Mouse (Mus musculus): Measurements from ENCODE around the gene Eif2b2. TPM values are rescaled to one million over a fixed set of nuclear protein-coding genes. Genes with fewer than 3 reads are reported as not detected.
A peak's percentile ranks its signal among the peaks of the same experiment; 100 is the strongest.

The Eif2b2 gene
- total and polyA plus RNA-seq, 3 experiments = 150 to 193 TPM; not detected in 1

GRCm38 (mm10) chr12:85271132-85271842 lies 52.0 kb downstream of the Eif2b2 start:
- Histone ChIP-seq H3K79me2 (ENCODE audit: control insufficient read depth, insufficient read depth, low read length, poor library complexity) (no peaks in the 10 kb centered on the region; the same call in 1 of the 2 replicates), H3K27ac (ENCODE audit: control insufficient read depth, low read depth, low read length) (no peak overlapping the region), H3K9ac (ENCODE audit: control insufficient read depth, low read depth, low read length, poor library complexity, severe bottlenecking) (no peak overlapping the region), H3K4me3 (ENCODE audit: control insufficient read depth in 1 of 2, insufficient read depth in 1 of 2, low read depth in 2 of 2, low read length in 2 of 2) (no peak overlapping the region), H3K9me3 (replicated peaks; ENCODE audit: insufficient read depth, low read length) (no peaks in the 10 kb centered on the region), H3K27me3 (ENCODE audit: control insufficient read depth in 1 of 2, insufficient read depth in 2 of 2, low read length in 2 of 2) (no peaks in the 10 kb centered on the region), H3K4me1 (ENCODE audit: control insufficient read depth in 1 of 2, insufficient read depth in 2 of 2, low read length in 2 of 2) (no peaks in the 10 kb centered on the region), H3K36me3 (ENCODE audit: control insufficient read depth in 1 of 2, insufficient read depth in 2 of 2, low read length in 2 of 2) (no peaks in the 10 kb centered on the region)
- no peak for DNase-seq (ENCODE audit: low read depth, low spot score)
- TF ChIP-seq CTCF (IDR thresholded peaks at IDR 0.05 in 2 of 3, conservative IDR thresholded peaks at IDR 0.05 in 1 of 3; ENCODE audit: control insufficient read depth in 1 of 3, insufficient read depth in 1 of 3, low read depth in 2 of 3, low read length in 3 of 3, poor library complexity in 1 of 3, severe bottlenecking in 1 of 3) (peak in 2 of 3 experiments; percentile 8 to 9; a peak in 1 of 6 replicates), KAT2A (conservative IDR thresholded peaks at IDR 0.05; ENCODE audit: low read depth, low read length) (no peak), GATA1 (IDR thresholded peaks at IDR 0.05; ENCODE audit: low read depth, low read length) (no peak)

GRCm38 (mm10) chr12:85271843-85272206 lies 52.5 kb downstream of the Eif2b2 start:
- no peak overlapping the region for H3K27ac ChIP-seq (ENCODE audit: control insufficient read depth, low read depth, low read length)
- DNase-seq (ENCODE audit: low read depth, low spot score) = no peak
- H3K79me2 ChIP-seq (ENCODE audit: control insufficient read depth, insufficient read depth, low read length, poor library complexity) = no peaks in the 10 kb centered on the region; the same call in 1 of the 2 replicates
- H3K9ac ChIP-seq (ENCODE audit: control insufficient read depth, low read depth, low read length, poor library complexity, severe bottlenecking) = no peak overlapping the region
- H3K9me3 ChIP-seq (replicated peaks; ENCODE audit: insufficient read depth, low read length) = no peaks in the 10 kb centered on the region
- TF ChIP-seq USF1 (IDR thresholded peaks at IDR 0.05; ENCODE audit: low read depth, low read length) = peak; percentile 16; the same call in 1 of the 2 replicates
- no peak for TF ChIP-seq ZNF384 (IDR thresholded peaks at IDR 0.05; ENCODE audit: low read depth, low read length)
- TF ChIP-seq MYC (IDR thresholded peaks at IDR 0.05; ENCODE audit: low read depth, low read length) = no peak
- no peak for TF ChIP-seq MYB (IDR thresholded peaks at IDR 0.05; ENCODE audit: low read depth, low read length)
- no peak for TF ChIP-seq ETS1 (IDR thresholded peaks at IDR 0.05; ENCODE audit: low read depth, low read length)
- no peak for TF ChIP-seq NELFE (IDR thresholded peaks at IDR 0.05; ENCODE audit: low read depth, low read length)
- H3K27me3 ChIP-seq (ENCODE audit: control insufficient read depth in 1 of 2, insufficient read depth in 2 of 2, low read length in 2 of 2) = no peaks in the 10 kb centered on the region
- H3K4me3 ChIP-seq (ENCODE audit: control insufficient read depth in 1 of 2, insufficient read depth in 1 of 2, low read depth in 2 of 2, low read length in 2 of 2) = no peak overlapping the region
- no peaks in the 10 kb centered on the region for H3K36me3 ChIP-seq (ENCODE audit: control insufficient read depth in 1 of 2, insufficient read depth in 2 of 2, low read length in 2 of 2)
- no peaks in the 10 kb centered on the region for H3K4me1 ChIP-seq (ENCODE audit: control insufficient read depth in 1 of 2, insufficient read depth in 2 of 2, low read length in 2 of 2)

GRCm38 (mm10) chr12:85273508-85273907 lies 54.2 kb downstream of the Eif2b2 start:
- H3K27ac ChIP-seq (ENCODE audit: control insufficient read depth, low read depth, low read length) = no peak overlapping the region

More at GRCm38 (mm10) chr12:85273508-85273907, 54.2 kb downstream of the Eif2b2 start:
- Histone ChIP-seq H3K4me1 (ENCODE audit: control insufficient read depth in 1 of 2, insufficient read depth in 2 of 2, low read length in 2 of 2) (peaks cover 4 to 8% of the 10 kb centered on the region in 2 experiments), H3K79me2 (ENCODE audit: control insufficient read depth, insufficient read depth, low read length, poor library complexity) (no peaks in the 10 kb centered on the region; the same call in 1 of the 2 replicates), H3K9me3 (replicated peaks; ENCODE audit: insufficient read depth, low read length) (no peaks in the 10 kb centered on the region), H3K36me3 (ENCODE audit: control insufficient read depth in 1 of 2, insufficient read depth in 2 of 2, low read length in 2 of 2) (peaks cover 0 to 7% of the 10 kb centered on the region in 2 experiments; a peak in 2 of 4 replicates), H3K4me3 (ENCODE audit: control insufficient read depth in 1 of 2, insufficient read depth in 1 of 2, low read depth in 2 of 2, low read length in 2 of 2) (no peak overlapping the region), H3K9ac (ENCODE audit: control insufficient read depth, low read depth, low read length, poor library complexity, severe bottlenecking) (no peak overlapping the region), H3K27me3 (ENCODE audit: control insufficient read depth in 1 of 2, insufficient read depth in 2 of 2, low read length in 2 of 2) (no peaks in the 10 kb centered on the region)
- DNase-seq (ENCODE audit: low read depth, low spot score) = no peak
- no peak for TF ChIP-seq HCFC1 (IDR thresholded peaks at IDR 0.05; ENCODE audit: low read depth, low read length)
- TF ChIP-seq RCOR1 (IDR thresholded peaks at IDR 0.05; ENCODE audit: low read depth, low read length) = no peak
- no peak for TF ChIP-seq TCF12 (IDR thresholded peaks at IDR 0.05; ENCODE audit: low read depth, low read length)
- TF ChIP-seq USF1 (IDR thresholded peaks at IDR 0.05; ENCODE audit: low read depth, low read length) = no peak
- no peak for TF ChIP-seq MXI1 (IDR thresholded peaks at IDR 0.05; ENCODE audit: low read depth, low read length)
- TF ChIP-seq UBTF (IDR thresholded peaks at IDR 0.05; ENCODE audit: borderline replicate concordance, insufficient read depth, low read depth, low read length) = no peak
- no peak for TF ChIP-seq CTCF (IDR thresholded peaks at IDR 0.05 in 2 of 3, conservative IDR thresholded peaks at IDR 0.05 in 1 of 3; ENCODE audit: control insufficient read depth in 1 of 3, insufficient read depth in 1 of 3, low read depth in 2 of 3, low read length in 3 of 3, poor library complexity in 1 of 3, severe bottlenecking in 1 of 3)
- TF ChIP-seq SMC3 (IDR thresholded peaks at IDR 0.05; ENCODE audit: low read depth, low read length) = no peak
- no peak for TF ChIP-seq MAZ (IDR thresholded peaks at IDR 0.05; ENCODE audit: low read depth, low read length)
- TF ChIP-seq MYB (IDR thresholded peaks at IDR 0.05; ENCODE audit: low read depth, low read length) = no peak
- TF ChIP-seq MAX (IDR thresholded peaks at IDR 0.05; ENCODE audit: low read length) = no peak
